Mouse (Mus musculus): ENCODE results near the gene Fbxo48. TPM values are rescaled to one million over a fixed set of nuclear protein-coding genes. Genes with fewer than 3 reads are reported as not detected.

Fbxo48 gene
- polyA plus RNA-seq, 1 experiment from 2014 or later, result 1.1 TPM

- H3K27ac ChIP-seq (replicated peaks), result no peak overlapping the region
- no peaks in the 10 kb centered on the region for H3K4me1 ChIP-seq
- no peaks in the 10 kb centered on the region for H3K9me3 ChIP-seq
- H3K27me3 ChIP-seq, result no peaks in the 10 kb centered on the region
- 91% methylated on average over 7 of the region's 7 CpGs for WGBS
- no peak overlapping the region for H3K4me2 ChIP-seq (replicated peaks)
- no peak overlapping the region for H3K9ac ChIP-seq (replicated peaks)
- no peaks in the 10 kb centered on the region for H3K36me3 ChIP-seq
- H3K4me3 ChIP-seq, result no peak overlapping the region
- no peak for ATAC-seq (replicated peaks)
Observed at GRCm38 (mm10) chr11:17002739-17003373, 51.7 kb downstream of the Fbxo48 start.

DNA sequence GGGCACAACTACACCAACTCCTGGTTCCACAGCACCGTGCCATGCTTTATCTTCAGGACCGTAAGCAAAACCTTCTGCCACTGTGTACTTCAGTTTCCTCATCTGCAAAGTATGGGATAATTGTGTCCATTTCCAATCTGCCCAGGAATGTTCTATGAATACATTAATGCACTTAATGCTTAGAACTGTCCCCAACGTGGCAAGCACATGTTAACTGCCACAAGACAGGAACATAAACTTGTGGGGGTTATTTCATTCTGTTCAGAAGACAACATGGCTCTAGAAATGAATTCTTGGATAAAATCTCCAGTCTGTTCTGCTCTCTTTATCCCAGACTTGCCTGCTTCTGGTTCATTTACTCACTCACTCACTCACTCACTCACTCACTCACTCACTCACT is 52.6 kb downstream of the Fbxo48 start:
- Histone ChIP-seq H3K36me3 (no peaks in the 10 kb centered on the region), H3K9me3 (no peaks in the 10 kb centered on the region), H3K4me3 (no peak overlapping the region), H3K4me1 (no peaks in the 10 kb centered on the region), H3K9ac (replicated peaks) (no peak overlapping the region), H3K27ac (replicated peaks) (no peak overlapping the region), H3K27me3 (no peaks in the 10 kb centered on the region), H3K4me2 (replicated peaks) (no peak overlapping the region)
- 88% methylated on average over 3 of the region's 3 CpGs for WGBS
- ATAC-seq (replicated peaks), result no peak

Other genes with a start within 250 kb of the Fbxo48 start
- 2.5 and 2.9 TPM in 2 replicates for gene Egfr, start 199.2 kb upstream of the Fbxo48 start, polyA plus RNA-seq (2015; fragmentation: Nextera tagmentation; extraction: Ambion mirVana)
- 115 and 130 TPM in 2 replicates for gene Cnrip1, start 100.2 kb downstream of the Fbxo48 start, polyA plus RNA-seq (2015; fragmentation: Nextera tagmentation; extraction: Ambion mirVana)
- 2.5 and 3.2 TPM in 2 replicates for gene Plek, start 101.0 kb downstream of the Fbxo48 start, polyA plus RNA-seq (2015; fragmentation: Nextera tagmentation; extraction: Ambion mirVana)
- gene Ppp3r1, start 207.9 kb downstream of the Fbxo48 start, polyA plus RNA-seq (2015; fragmentation: Nextera tagmentation; extraction: Ambion mirVana), result 166 and 176 TPM in 2 replicates
- 19.2 and 20.7 TPM in 2 replicates for gene Wdr92, start 230.7 kb downstream of the Fbxo48 start, polyA plus RNA-seq (2015; fragmentation: Nextera tagmentation; extraction: Ambion mirVana)

Data from forebrain, embryonic 15.5 days (tissue).